Mouse (Mus musculus): ENCODE data around the gene Prdm8.

DNA sequence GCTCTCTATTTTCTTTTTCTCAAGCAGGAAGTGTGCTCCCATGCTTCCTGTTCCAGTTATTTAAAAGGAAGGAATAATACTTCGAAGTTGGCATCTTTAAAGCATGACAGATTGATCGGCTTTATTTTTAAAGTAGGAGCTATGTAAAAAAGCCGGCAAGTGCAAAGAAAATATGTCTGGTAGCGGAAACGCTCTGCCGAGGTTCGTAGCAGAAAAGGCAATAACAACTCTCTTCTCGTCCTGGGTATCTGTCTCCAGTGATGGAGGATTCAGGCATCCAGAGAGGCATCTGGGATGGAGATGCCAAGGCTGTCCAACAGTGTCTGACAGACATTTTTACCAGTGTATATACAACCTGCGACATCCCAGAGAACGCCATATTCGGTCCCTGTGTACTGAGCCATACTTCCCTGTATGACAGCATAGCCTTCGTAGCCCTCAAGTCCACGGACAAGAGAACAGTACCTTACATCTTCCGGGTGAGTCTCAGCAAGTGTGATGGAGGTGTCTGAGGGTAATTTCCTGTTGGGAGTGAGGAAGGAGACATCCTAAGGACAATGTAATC is 16.1 kb downstream of the Prdm8 start:
- TF ChIP-seq EP300 (optimal IDR thresholded peaks at IDR 0.05), result no peak
- no peak for TF ChIP-seq CTCF (IDR thresholded peaks at IDR 0.05; ENCODE audit: low read depth)
